Mouse (Mus musculus) lung, postnatal 36 days (tissue): ENCODE measurements around the gene Klhl20.

Experiments used
- DNase-seq: peaks from one replicate; pipeline ENCODE4 v3.0.0; 2022; ENCODE audit warnings: mixed read lengths

Klhl20 gene

GRCm38 (mm10) chr1:161070352-161071271 lies 60.7 kb downstream of the Klhl20 start, which contains the start of the genes Dars2 and Cenpl:
Gene Dars2 (minus strand): TSS chr1:161070658.
Gene Cenpl (plus strand): TSS chr1:161070713.
- peak; percentile 98 for DNase-seq

- DNase-seq, result no peak
Measured at GRCm38 (mm10) chr1:161063351-161063750, 68.0 kb downstream of the Klhl20 start.

- no peak for DNase-seq
Measured at GRCm38 (mm10) chr1:161057164-161057563, 74.1 kb downstream of the Klhl20 start.

- no peak for DNase-seq
Measured at GRCm38 (mm10) chr1:161046972-161047371, 84.3 kb downstream of the Klhl20 start.

GRCm38 (mm10) chr1:161041261-161042020 lies 89.9 kb downstream of the Klhl20 start:
- no peak for DNase-seq

GRCm38 (mm10) chr1:161040855-161041254 lies 90.5 kb downstream of the Klhl20 start:
- no peak for DNase-seq

- DNase-seq, result no peak
Measured at GRCm38 (mm10) chr1:161040426-161040770, 90.9 kb downstream of the Klhl20 start.

- no peak for DNase-seq
Measured at GRCm38 (mm10) chr1:161039741-161040425, 91.4 kb downstream of the Klhl20 start.

GRCm38 (mm10) chr1:161038968-161039721 lies 92.2 kb downstream of the Klhl20 start:
- DNase-seq, result no peak
